Mouse (Mus musculus) neural tube, embryonic 10.5 days (tissue): ENCODE results near the gene Dusp14.

Source experiments
- DNase-seq: peaks from one replicate; pipeline ENCODE4 v3.0.0-alpha.2; 2017; ENCODE audit warnings: low spot score; ENCODE audit errors: extremely low spot score

Dusp14 gene

GRCm38 (mm10) chr11:84066927-84067645, 2.0 kb downstream of the Dusp14 start:
- peak; percentile 40 for DNase-seq

- DNase-seq: peak; percentile 30
Observed at GRCm38 (mm10) chr11:84066071-84066481, 3.0 kb downstream of the Dusp14 start.

GRCm38 (mm10) chr11:84063631-84064209, 5.3 kb downstream of the Dusp14 start:
- no peak for DNase-seq

GRCm38 (mm10) chr11:84062805-84063204, 6.3 kb downstream of the Dusp14 start:
- no peak for DNase-seq

GRCm38 (mm10) chr11:84061881-84062280, 7.2 kb downstream of the Dusp14 start:
- DNase-seq: no peak

GRCm38 (mm10) chr11:84060635-84061034, 8.4 kb downstream of the Dusp14 start:
- DNase-seq: no peak

- no peak for DNase-seq
Observed at GRCm38 (mm10) chr11:84059784-84060183, 9.3 kb downstream of the Dusp14 start.

- no peak for DNase-seq
Observed at GRCm38 (mm10) chr11:84057418-84057817, 11.6 kb downstream of the Dusp14 start.

GRCm38 (mm10) chr11:84053524-84054163, 15.4 kb downstream of the Dusp14 start:
- no peak for DNase-seq

GRCm38 (mm10) chr11:84053055-84053454, 16.0 kb downstream of the Dusp14 start:
- no peak for DNase-seq

- no peak for DNase-seq
Observed at GRCm38 (mm10) chr11:84048411-84048810, 20.6 kb downstream of the Dusp14 start.

GRCm38 (mm10) chr11:84047270-84047669, 21.8 kb downstream of the Dusp14 start:
- no peak for DNase-seq

- no peak for DNase-seq
Observed at GRCm38 (mm10) chr11:84044988-84045387, 24.1 kb downstream of the Dusp14 start.

- peak; percentile 78 for DNase-seq
Observed at GRCm38 (mm10) chr11:84042808-84043762, 26.0 kb downstream of the Dusp14 start.

- DNase-seq: no peak
Observed at GRCm38 (mm10) chr11:84040621-84041020, 28.4 kb downstream of the Dusp14 start.

GRCm38 (mm10) chr11:84033671-84034070, 35.4 kb downstream of the Dusp14 start:
- no peak for DNase-seq

- DNase-seq: no peak
Observed at GRCm38 (mm10) chr11:84032559-84032958, 36.5 kb downstream of the Dusp14 start.

GRCm38 (mm10) chr11:84031971-84032370, 37.1 kb downstream of the Dusp14 start:
- DNase-seq: peak; percentile 34

GRCm38 (mm10) chr11:84028271-84029028, 40.6 kb downstream of the Dusp14 start:
- no peak for DNase-seq

- DNase-seq: no peak
Observed at GRCm38 (mm10) chr11:84027231-84027630, 41.8 kb downstream of the Dusp14 start.
